Mouse (Mus musculus): ENCODE measurements around the gene Gpx1.
"Not testable (repeated sequence)": the region's sequence is repeated elsewhere in the genome, so short reads cannot be mapped to it uniquely, and the experiment has no call there.

Gpx1 gene

DNA sequence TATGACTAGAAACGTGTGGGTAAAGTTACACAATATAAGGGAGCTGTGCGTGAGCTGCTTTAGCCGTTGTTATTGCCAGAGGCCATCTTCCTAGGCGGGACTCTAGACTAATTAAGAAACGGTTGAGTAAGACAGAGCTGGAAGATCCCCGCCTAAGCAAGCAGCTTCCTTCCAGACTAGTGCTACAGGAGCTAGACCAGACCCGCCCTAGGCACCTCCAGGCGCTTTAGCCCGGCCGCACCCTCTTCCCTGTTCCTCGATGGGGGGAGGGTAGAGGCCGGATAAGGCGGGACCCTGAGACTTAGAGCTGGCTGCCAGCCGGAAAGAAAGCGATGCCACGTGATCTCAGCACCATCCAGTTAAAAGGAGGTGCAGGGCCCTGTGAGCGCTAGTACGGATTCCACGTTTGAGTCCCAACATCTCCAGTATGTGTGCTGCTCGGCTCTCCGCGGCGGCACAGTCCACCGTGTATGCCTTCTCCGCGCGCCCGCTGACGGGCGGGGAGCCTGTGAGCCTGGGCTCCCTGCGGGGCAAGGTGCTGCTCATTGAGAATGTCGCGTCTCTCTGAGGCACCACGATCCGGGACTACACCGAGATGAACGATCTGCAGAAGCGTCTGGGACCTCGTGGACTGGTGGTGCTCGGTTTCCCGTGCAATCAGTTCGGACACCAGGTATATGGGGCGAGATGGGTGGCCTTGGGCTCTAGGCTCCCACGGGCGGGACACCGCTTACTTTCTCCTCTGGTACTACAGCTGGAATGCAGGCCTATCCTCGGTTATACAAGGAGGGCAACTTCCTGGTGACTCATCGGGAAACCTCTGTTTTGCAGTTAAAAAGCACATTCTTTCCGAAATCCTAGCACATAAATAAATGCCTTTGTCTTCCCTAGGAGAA is at the start of gene Gpx1:
Gene Gpx1, plus strand, starts transcription at position 18 of the 896 bp plus-strand sequence.
- DNase-seq (ENCODE audit: low spot score in 2 of 2) = peak; percentile 95 to 96

DNA sequence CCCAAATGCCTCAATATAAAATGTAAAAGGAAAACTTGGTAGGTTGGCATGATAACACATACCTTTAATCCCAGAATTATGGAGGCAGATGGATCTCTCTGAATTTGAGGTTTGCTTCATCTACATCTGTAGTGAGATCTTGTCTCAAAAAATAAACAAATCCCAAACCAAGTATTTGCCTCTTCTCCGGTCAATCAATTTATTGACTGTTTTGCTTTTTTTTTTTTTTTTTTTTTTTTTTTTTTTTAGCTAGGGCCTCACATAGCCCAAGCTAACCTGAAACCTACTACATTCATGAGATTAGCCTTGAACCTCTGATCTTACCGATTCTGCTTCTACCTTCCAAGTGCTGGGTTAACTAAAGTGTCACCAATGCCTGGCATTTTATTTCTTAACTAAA is 49.4 kb upstream of the Gpx1 start:
- DNase-seq (ENCODE audit: low spot score in 2 of 2) = no peak

- DNase-seq (ENCODE audit: low spot score in 2 of 2) = peak; percentile 91 to 94
Measured at GRCm38 (mm10) chr9:108290016-108290750, 48.5 kb upstream of the Gpx1 start, which contains the start of gene Nicn1. Gene Nicn1 (plus strand): TSS chr9:108290429.

GRCm38 (mm10) chr9:108290773-108291172 is 47.9 kb upstream of the Gpx1 start:
- DNase-seq (ENCODE audit: low spot score in 2 of 2) = no peak

DNA sequence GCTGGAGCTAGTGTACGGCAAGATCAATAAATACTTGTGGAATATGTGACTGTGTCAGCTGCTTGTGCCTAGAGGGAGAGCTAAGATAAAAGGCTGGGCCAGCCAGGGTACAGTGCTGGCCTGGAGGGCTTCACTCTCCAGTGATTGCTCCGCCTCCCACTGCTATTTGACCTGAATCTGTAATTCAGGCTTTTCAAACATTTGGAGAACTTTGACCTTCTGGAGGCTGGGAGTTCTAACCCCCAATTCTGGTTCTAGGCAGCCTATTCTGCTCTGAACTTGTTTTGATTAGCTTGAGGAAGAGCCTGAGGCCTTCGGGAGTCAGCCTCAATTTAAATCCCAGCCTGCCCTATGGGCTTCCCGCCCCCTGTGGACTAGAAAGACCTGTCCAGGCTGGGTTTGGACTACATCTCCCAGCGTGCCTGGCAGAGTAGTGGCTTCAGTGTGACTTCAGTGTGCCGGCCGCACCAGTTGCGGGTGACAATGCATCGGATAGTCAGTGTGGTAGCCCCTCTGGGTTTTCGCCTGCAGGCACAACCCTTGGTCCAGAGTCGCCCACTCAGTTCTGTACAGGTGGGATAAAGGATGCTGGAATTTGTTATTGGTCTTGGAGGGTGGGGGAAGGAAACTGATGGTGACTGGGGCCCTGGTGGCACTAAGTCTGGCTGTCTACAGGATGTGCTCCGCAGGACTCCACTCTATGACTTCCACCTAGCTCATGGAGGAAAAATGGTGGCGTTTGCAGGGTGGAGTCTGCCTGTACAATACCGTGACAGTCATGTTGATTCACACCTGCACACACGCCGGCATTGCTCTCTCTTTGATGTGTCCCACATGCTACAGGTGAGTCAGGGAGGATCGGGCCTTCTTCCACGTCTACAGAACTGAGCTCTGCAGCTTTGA is 42.0 kb upstream of the Gpx1 start, which contains the start of gene Amt:
Gene Amt, plus strand, starts transcription at position 401 of the 903 bp plus-strand sequence.
- DNase-seq (ENCODE audit: low spot score in 2 of 2) = no peak

GRCm38 (mm10) chr9:108301853-108302252 is 36.9 kb upstream of the Gpx1 start:
- no peak for DNase-seq (ENCODE audit: low spot score in 2 of 2)

DNA sequence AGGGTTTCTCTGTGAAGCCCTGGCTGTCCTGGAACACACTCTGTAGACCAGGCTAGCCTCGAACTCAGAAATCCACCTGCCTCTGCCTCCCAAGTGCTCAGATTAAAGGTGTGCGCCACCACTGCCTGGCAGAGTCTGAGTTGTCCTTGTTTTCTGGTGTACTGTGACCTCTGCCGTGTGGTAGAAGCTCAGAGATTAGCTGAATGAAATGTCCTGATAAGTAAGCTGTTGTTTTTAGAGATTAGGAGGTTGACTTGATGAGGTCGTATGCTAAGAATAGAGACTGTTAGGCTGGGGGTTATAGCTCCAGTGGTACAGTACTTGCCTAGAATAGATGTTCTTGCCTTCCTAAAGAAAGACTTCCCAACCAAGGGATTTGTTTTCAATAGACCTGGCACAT is 34.0 kb upstream of the Gpx1 start:
- no peak for DNase-seq (ENCODE audit: low spot score in 2 of 2)

- DNase-seq (ENCODE audit: low spot score in 2 of 2) = peak; percentile 12 to 20
Measured at GRCm38 (mm10) chr9:108305170-108305569, 33.5 kb upstream of the Gpx1 start.

DNA sequence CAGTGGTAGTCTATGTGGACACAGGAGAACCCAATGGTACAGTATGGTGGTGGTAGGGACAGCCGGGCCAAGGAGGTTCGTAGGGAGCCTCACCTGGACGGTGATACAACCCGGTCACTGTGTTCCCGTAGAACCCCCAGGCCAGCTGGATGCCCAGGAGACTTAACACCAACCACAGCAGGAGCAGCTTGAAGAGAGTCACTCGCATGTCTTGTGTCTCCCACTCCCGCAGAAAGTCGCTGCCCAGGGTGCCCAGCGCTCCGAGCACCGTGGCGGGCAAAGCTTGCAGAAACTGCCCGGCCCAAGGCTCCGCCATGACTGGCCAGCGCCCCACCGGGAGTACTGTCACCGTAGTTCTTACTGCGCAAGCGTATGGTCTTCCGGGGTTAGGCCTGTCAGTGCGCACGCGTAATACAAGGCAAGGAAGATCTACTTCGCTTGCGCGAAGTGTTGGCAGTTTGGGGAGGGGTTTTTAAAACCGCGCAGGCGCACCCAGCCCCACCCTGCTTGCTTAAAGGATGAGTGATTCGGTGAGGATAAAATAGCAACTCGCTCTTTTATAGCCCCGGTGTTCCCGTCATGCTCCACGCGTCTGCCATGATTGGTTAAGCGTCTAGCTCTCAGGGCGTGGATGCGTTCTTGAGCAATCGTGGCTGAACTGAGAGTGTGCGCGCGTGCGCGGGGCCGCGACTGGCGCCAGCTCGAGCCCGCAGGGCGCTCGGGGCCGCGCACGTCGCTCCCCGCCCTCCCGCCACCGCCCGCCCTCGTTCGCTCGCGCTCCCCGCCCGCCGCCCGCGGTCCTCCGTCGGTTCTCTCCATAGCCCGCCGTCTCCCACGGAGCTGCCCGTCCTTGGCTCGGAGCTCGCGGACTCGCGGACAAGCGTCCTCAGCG is 32.8 kb upstream of the Gpx1 start, which contains the start of the genes Rhoa and Tcta:
Gene Rhoa, plus strand, starts transcription at position 501 of the 892 bp plus-strand sequence.
Gene Tcta, minus strand, starts transcription at position 532 of the 892 bp plus-strand sequence.
- DNase-seq (ENCODE audit: low spot score in 2 of 2) = peak; percentile 99 to 100

DNA sequence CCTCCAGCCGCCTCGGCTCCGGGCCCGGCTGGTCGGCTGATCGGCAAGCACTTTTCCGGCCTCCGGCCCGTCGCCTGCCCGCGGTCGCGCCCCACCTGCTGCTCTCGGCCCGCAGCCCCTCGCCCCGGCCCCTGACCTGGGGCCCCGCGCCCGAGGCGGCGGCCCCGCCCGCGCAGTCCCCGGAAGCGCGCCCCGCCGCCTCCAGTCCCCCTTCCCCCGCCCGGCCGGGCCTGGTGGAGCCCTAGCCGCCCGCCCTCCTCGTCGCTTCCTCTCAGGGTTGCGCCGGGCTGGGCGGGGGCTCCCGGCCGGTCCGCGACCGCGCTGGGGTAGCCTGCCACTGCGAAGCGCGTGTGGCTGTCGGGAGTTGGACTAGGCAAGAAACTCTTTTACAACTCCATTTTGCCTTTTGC is 32.1 kb upstream of the Gpx1 start:
- DNase-seq (ENCODE audit: low spot score in 2 of 2) = peak; percentile 89

- no peak for DNase-seq (ENCODE audit: low spot score in 2 of 2)
Measured at GRCm38 (mm10) chr9:108307021-108307807, 31.5 kb upstream of the Gpx1 start.

DNA sequence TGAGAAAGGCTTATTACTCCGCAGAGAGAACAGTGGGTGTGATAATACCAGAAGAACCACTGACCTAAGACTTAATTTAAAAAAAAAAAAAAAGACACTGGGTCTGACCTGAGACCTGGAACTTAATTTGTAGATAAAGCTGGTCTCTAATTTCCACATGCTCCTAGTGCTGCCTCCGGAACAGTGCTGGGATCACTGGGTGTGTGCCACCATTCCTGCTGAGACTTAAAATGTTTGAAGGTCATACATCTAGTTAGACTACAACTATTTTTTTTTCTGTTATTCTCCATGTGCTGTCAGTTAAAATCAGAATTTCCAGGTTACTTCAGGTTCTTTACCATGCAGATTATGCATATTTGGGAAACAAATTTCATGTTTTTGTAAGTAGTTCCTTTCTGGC is 30.6 kb upstream of the Gpx1 start:
- no peak for DNase-seq (ENCODE audit: low spot score in 2 of 2)

- DNase-seq (ENCODE audit: low spot score in 2 of 2) = no peak
Measured at GRCm38 (mm10) chr9:108317572-108317971, 21.1 kb upstream of the Gpx1 start.

- DNase-seq (ENCODE audit: low spot score in 2 of 2) = no peak
Measured at GRCm38 (mm10) chr9:108318462-108318861, 20.2 kb upstream of the Gpx1 start.

DNA sequence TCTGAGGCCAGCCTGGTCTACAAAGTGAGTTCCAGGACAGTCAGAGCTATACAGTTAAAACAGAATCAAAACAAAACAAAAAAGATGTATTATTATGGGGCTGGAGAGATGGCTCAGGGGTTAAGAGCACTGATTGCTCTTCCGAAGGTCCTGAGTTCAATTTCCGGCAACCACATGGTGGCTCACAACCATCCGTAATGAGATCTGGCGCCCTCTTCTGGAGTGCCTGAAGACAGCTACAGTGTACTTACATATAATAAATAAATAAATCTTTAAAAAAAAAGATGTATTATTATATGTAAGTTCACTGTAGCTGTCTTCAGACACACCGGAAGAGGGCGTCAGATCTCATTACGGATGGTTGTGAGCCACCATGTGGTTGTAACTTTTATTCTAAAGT is 16.6 kb upstream of the Gpx1 start:
- DNase-seq (ENCODE audit: low spot score in 2 of 2) = not testable (repeated sequence)

DNA sequence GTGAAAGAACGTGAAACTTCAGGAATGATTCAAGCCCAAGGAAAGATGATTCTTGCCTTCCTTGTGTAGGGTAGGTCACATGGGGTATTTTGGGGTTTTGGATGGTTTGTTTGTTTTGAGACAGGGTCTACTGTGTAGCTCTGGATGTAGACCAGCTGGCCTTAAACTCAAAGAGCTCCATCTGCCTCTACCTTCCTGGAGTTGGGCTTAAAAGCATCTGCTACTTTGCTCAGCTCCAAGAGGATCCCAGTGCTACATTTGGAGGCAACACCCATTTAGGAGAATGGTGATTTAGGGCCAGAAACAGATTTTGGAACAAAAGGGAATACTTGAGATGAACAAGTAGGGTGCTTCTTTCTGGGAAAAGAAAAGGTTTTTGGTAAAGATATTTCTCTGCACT is 13.9 kb upstream of the Gpx1 start:
- no peak for DNase-seq (ENCODE audit: low spot score in 2 of 2)

DNA sequence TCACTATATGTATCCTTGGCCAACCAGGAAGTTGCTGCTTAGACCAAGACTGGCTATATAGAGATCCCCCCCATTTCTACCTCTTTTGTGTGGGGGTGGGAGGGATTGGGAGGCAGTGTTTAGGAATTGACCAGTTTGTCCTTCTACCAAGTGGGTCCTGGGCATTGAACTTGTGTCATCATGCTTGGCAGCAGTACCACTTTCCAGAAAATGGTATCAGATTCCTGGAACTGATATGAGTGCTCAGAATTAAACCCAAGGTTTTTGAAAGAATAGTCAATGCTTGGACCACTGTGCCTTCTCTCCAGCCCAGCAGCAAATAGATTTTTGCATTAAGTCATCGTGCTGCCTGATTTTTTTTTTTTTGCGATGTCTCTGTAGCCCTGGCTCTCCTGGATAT is 12.9 kb upstream of the Gpx1 start:
- DNase-seq (ENCODE audit: low spot score in 2 of 2) = no peak

- no peak for DNase-seq (ENCODE audit: low spot score in 2 of 2)
Measured at GRCm38 (mm10) chr9:108337848-108338550, 704 bp upstream of the Gpx1 start.

GRCm38 (mm10) chr9:108338551-108338885 is 185 bp upstream of the Gpx1 start:
- DNase-seq (ENCODE audit: low spot score in 2 of 2) = no peak
